Mouse (Mus musculus): ENCODE data around the gene Myh14. TPM values are rescaled to one million over a fixed set of nuclear protein-coding genes. Genes with fewer than 3 reads are reported as not detected.

Myh14 gene
- polyA plus RNA-seq, 1 experiment from 2014 or later: 1.6 TPM

Other genes with a start within 250 kb of the Myh14 start
- 10.6 and 12.6 TPM in 2 replicates for gene Lrrc4b, start 241.8 kb downstream of the Myh14 start, polyA plus RNA-seq (2015; fragmentation: Nextera tagmentation; extraction: Ambion mirVana)
- 2.6 and 3.7 TPM in 2 replicates for gene Aspdh, start 205.5 kb downstream of the Myh14 start, polyA plus RNA-seq (2015; fragmentation: Nextera tagmentation; extraction: Ambion mirVana)
- gene Josd2, start 202.9 kb downstream of the Myh14 start, polyA plus RNA-seq (2015; fragmentation: Nextera tagmentation; extraction: Ambion mirVana): 51.4 and 61.8 TPM in 2 replicates
- gene Emc10, start 174.3 kb downstream of the Myh14 start, polyA plus RNA-seq (2015; fragmentation: Nextera tagmentation; extraction: Ambion mirVana): 120 and 127 TPM in 2 replicates
- gene Fam71e1, start 174.3 kb downstream of the Myh14 start, polyA plus RNA-seq (2015; fragmentation: Nextera tagmentation; extraction: Ambion mirVana): 22.2 and 28.9 TPM in 2 replicates
- gene Mybpc2, start 146.2 kb downstream of the Myh14 start, polyA plus RNA-seq (2015; fragmentation: Nextera tagmentation; extraction: Ambion mirVana): 0.05 and 0.12 TPM in 2 replicates
- gene Spib, start 138.8 kb downstream of the Myh14 start, polyA plus RNA-seq (2015; fragmentation: Nextera tagmentation; extraction: Ambion mirVana): not detected in 2 replicates
- 46.1 and 48.0 TPM in 2 replicates for gene Pold1, start 122.0 kb downstream of the Myh14 start, polyA plus RNA-seq (2015; fragmentation: Nextera tagmentation; extraction: Ambion mirVana)
- gene Nr1h2, start 116.9 kb downstream of the Myh14 start, polyA plus RNA-seq (2015; fragmentation: Nextera tagmentation; extraction: Ambion mirVana): 69.8 and 80.2 TPM in 2 replicates
- gene Napsa, start 98.5 kb downstream of the Myh14 start, polyA plus RNA-seq (2015; fragmentation: Nextera tagmentation; extraction: Ambion mirVana): 0.42 and 1.4 TPM in 2 replicates
- gene Kcnc3, start 80.2 kb downstream of the Myh14 start, polyA plus RNA-seq (2015; fragmentation: Nextera tagmentation; extraction: Ambion mirVana): 2.8 and 4.0 TPM in 2 replicates
- not detected in 2 replicates for gene Izumo2, start 37.9 kb upstream of the Myh14 start, polyA plus RNA-seq (2015; fragmentation: Nextera tagmentation; extraction: Ambion mirVana)
- 34.6 and 36.0 TPM in 2 replicates for gene Vrk3, start 77.6 kb upstream of the Myh14 start, polyA plus RNA-seq (2015; fragmentation: Nextera tagmentation; extraction: Ambion mirVana)
- gene Zfp473, start 80.2 kb upstream of the Myh14 start, polyA plus RNA-seq (2015; fragmentation: Nextera tagmentation; extraction: Ambion mirVana): 1.1 and 1.8 TPM in 2 replicates
- gene Nup62, start 145.2 kb upstream of the Myh14 start, polyA plus RNA-seq (2015; fragmentation: Nextera tagmentation; extraction: Ambion mirVana): 53.9 and 56.1 TPM in 2 replicates
- gene Il4i1, start 145.5 kb upstream of the Myh14 start, polyA plus RNA-seq (2015; fragmentation: Nextera tagmentation; extraction: Ambion mirVana): 0.44 and 2.3 TPM in 2 replicates
- 3.4 and 3.7 TPM in 2 replicates for gene Atf5, start 145.8 kb upstream of the Myh14 start, polyA plus RNA-seq (2015; fragmentation: Nextera tagmentation; extraction: Ambion mirVana)
- gene Akt1s1, start 178.1 kb upstream of the Myh14 start, polyA plus RNA-seq (2015; fragmentation: Nextera tagmentation; extraction: Ambion mirVana): 103 and 110 TPM in 2 replicates
- 121 and 122 TPM in 2 replicates for gene Tbc1d17, start 178.2 kb upstream of the Myh14 start, polyA plus RNA-seq (2015; fragmentation: Nextera tagmentation; extraction: Ambion mirVana)
- 29.4 and 32.6 TPM in 2 replicates for gene Pnkp, start 186.3 kb upstream of the Myh14 start, polyA plus RNA-seq (2015; fragmentation: Nextera tagmentation; extraction: Ambion mirVana)
- 551 and 582 TPM in 2 replicates for gene Ptov1, start 198.9 kb upstream of the Myh14 start, polyA plus RNA-seq (2015; fragmentation: Nextera tagmentation; extraction: Ambion mirVana)
- 158 and 166 TPM in 2 replicates for gene Med25, start 221.9 kb upstream of the Myh14 start, polyA plus RNA-seq (2015; fragmentation: Nextera tagmentation; extraction: Ambion mirVana)
- gene Fuz, start 225.2 kb upstream of the Myh14 start, polyA plus RNA-seq (2015; fragmentation: Nextera tagmentation; extraction: Ambion mirVana): 21.1 and 21.2 TPM in 2 replicates